Mouse (Mus musculus): ENCODE data around the gene Yeats4. TPM values are rescaled to one million over a fixed set of nuclear protein-coding genes. Genes with fewer than 3 reads are reported as not detected.
A peak's percentile ranks its signal among the peaks of the same experiment; 100 is the strongest.

Yeats4 gene
- polyA plus RNA-seq, 1 experiment from 2014 or later = 66.4 TPM

GRCm38 (mm10) chr10:117225094-117225493 is 787 bp upstream of the Yeats4 start:
- Histone ChIP-seq H3K9me3 (replicated peaks; ENCODE audit: control insufficient read depth, low read length) (no peaks in the 10 kb centered on the region), H3K4me3 (ENCODE audit: low read depth, low read length) (peak overlapping the region; percentile 67), H3K27ac (ENCODE audit: low read depth, low read length) (no peak overlapping the region), H3K9ac (ENCODE audit: low read depth, low read length) (peak overlapping the region; percentile 91), H3K4me2 (peak overlapping the region; percentile 93), H3K36me3 (ENCODE audit: control insufficient read depth, insufficient read depth, low read length) (peaks cover 3% of the 10 kb centered on the region), H3K27me3 (ENCODE audit: control insufficient read depth, insufficient read depth, low read length) (no peaks in the 10 kb centered on the region), H3K4me1 (ENCODE audit: control insufficient read depth, insufficient read depth, low read length) (peaks cover 7% of the 10 kb centered on the region; the same call in 1 of the 2 replicates)
- ATAC-seq (replicated peaks; ENCODE audit: insufficient number of reproducible peaks, low FRiP score, low TSS enrichment) = no peak
- 53% methylated on average over 8 of the region's 8 CpGs for WGBS (ENCODE audit: insufficient replicate concordance)

DNA sequence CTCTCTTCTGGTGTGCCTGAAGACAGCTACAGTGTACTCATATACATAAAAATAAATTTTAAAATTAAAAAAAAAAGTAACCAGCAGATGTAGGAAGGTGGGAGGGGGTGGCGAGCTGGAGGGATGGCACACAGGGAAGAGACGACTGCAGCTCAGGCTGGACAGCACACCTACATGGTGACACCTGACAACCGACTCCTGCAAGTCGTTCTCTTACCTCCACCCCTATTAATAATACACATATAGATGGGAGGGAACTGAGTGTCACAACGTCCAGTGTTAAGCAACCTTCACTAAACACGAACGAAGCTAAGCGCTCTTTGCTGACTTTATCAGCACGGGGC is 577 bp downstream of the Yeats4 start:
- WGBS (ENCODE audit: insufficient replicate concordance) = 1% methylated on average over 9 of the region's 9 CpGs
- peak; percentile 41; the same call in 1 of the 2 replicates for ATAC-seq (replicated peaks; ENCODE audit: insufficient number of reproducible peaks, low FRiP score, low TSS enrichment)
- peaks cover 11% of the 10 kb centered on the region for H3K36me3 ChIP-seq (ENCODE audit: control insufficient read depth, insufficient read depth, low read length)
- peak overlapping the region; percentile 91 for H3K9ac ChIP-seq (ENCODE audit: low read depth, low read length)
- H3K4me1 ChIP-seq (ENCODE audit: control insufficient read depth, insufficient read depth, low read length) = peaks cover 7% of the 10 kb centered on the region; the same call in 1 of the 2 replicates
- H3K4me3 ChIP-seq (ENCODE audit: low read depth, low read length) = peak overlapping the region; percentile 67
- H3K27ac ChIP-seq (ENCODE audit: low read depth, low read length) = peak overlapping the region; percentile 95; the same call in 1 of the 2 replicates
- H3K27me3 ChIP-seq (ENCODE audit: control insufficient read depth, insufficient read depth, low read length) = no peaks in the 10 kb centered on the region
- H3K9me3 ChIP-seq (replicated peaks; ENCODE audit: control insufficient read depth, low read length) = no peaks in the 10 kb centered on the region
- peak overlapping the region; percentile 93 for H3K4me2 ChIP-seq

DNA sequence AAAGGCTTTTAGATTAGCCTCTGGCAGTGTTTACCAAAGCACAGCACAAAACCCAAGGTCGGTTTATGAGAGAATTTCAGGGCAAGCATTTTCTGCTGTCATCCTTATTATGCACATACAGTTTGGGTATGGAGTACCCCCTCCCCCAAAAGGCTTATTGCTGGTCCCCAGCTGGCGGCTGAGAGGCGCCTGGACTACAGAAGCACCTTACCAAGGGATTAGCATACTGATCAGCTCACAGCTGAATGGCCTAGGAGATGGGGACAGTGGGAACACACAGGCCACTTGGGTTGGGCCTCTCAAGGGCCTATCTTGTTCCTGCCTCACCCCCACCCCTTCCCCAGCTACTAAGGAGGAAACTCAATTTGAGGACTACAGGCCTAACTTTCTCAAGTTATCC is 1.5 kb downstream of the Yeats4 start:
- H3K27ac ChIP-seq (ENCODE audit: low read depth, low read length) = no peak overlapping the region
- peaks cover 21% of the 10 kb centered on the region for H3K36me3 ChIP-seq (ENCODE audit: control insufficient read depth, insufficient read depth, low read length)
- no peaks in the 10 kb centered on the region for H3K27me3 ChIP-seq (ENCODE audit: control insufficient read depth, insufficient read depth, low read length)
- peaks cover 7% of the 10 kb centered on the region; the same call in 1 of the 2 replicates for H3K4me1 ChIP-seq (ENCODE audit: control insufficient read depth, insufficient read depth, low read length)
- H3K4me2 ChIP-seq = peak overlapping the region; percentile 93; the same call in 1 of the 2 replicates
- no peak overlapping the region for H3K9ac ChIP-seq (ENCODE audit: low read depth, low read length)
- H3K4me3 ChIP-seq (ENCODE audit: low read depth, low read length) = no peak overlapping the region
- WGBS (ENCODE audit: insufficient replicate concordance) = 69% methylated on average over 3 of the region's 3 CpGs
- H3K9me3 ChIP-seq (replicated peaks; ENCODE audit: control insufficient read depth, low read length) = no peaks in the 10 kb centered on the region
- ATAC-seq (replicated peaks; ENCODE audit: insufficient number of reproducible peaks, low FRiP score, low TSS enrichment) = no peak

DNA sequence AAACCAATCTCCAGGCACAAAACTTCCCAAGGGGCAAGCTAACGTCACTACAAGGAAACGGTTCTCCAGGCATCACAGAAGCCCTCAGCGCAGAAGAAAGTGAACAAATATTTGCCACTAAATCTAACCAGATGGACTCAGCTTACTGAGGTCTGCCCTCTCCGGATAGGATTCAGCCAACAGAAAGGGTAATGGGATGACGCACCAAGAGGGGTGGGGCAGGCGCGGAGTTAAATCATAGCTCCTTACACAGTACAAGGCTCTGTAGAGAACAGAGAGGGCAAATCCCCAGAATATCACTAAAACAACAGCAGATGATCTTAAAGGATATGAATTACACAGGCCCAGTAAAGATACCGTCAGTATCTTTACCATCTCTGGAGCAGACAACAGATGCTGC is 6.0 kb downstream of the Yeats4 start:
- WGBS (ENCODE audit: insufficient replicate concordance) = 93% methylated on average over 8 of the region's 8 CpGs

DNA sequence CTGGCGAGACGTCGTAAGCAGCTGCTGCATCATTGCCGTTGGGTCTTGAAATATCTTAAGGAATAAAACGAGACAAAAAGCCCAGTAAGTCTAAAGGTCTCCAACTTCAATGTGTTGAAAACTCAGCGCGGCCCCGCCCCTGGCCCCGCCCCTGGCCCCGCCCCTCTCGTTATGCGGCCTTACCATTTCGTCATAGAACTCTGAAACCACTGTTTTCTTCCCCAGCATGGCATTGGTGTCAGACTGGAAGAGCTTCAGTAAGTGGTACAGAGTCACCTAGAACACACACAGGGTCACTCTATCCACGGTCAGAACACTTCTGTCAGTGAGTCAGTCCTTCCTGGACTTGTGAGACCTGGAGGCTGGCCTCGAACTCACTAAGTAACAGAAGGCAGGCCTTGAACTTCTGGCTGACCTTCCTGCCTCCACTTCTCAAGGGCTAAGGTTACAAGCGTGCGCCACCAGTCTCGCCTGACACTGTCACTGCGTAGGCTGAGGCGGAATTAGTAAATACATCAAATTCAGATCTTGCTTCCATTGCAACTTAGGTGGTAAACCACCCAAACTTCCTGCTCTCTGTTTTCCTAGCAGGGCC is 7.0 kb downstream of the Yeats4 start:
- H3K36me3 ChIP-seq (ENCODE audit: control insufficient read depth, insufficient read depth, low read length) = peaks cover 45% of the 10 kb centered on the region
- no peak overlapping the region for H3K27ac ChIP-seq (ENCODE audit: low read depth, low read length)
- H3K9ac ChIP-seq (ENCODE audit: low read depth, low read length) = no peak overlapping the region
- no peak for ATAC-seq (replicated peaks; ENCODE audit: insufficient number of reproducible peaks, low FRiP score, low TSS enrichment)
- 83% methylated on average over 20 of the region's 20 CpGs for whole genome bisulfite sequencing (ENCODE audit: insufficient replicate concordance)
- H3K4me3 ChIP-seq (ENCODE audit: low read depth, low read length) = no peak overlapping the region
- H3K9me3 ChIP-seq (replicated peaks; ENCODE audit: control insufficient read depth, low read length) = no peaks in the 10 kb centered on the region
- no peak overlapping the region for H3K4me2 ChIP-seq
- H3K4me1 ChIP-seq (ENCODE audit: control insufficient read depth, insufficient read depth, low read length) = no peaks in the 10 kb centered on the region
- H3K27me3 ChIP-seq (ENCODE audit: control insufficient read depth, insufficient read depth, low read length) = no peaks in the 10 kb centered on the region

More for the DNA sequence above, 6.0 kb downstream of the Yeats4 start:
- no peaks in the 10 kb centered on the region for H3K9me3 ChIP-seq (replicated peaks; ENCODE audit: control insufficient read depth, low read length)
- H3K27ac ChIP-seq (ENCODE audit: low read depth, low read length) = no peak overlapping the region
- H3K4me2 ChIP-seq = no peak overlapping the region
- ATAC-seq (replicated peaks; ENCODE audit: insufficient number of reproducible peaks, low FRiP score, low TSS enrichment) = no peak
- H3K9ac ChIP-seq (ENCODE audit: low read depth, low read length) = no peak overlapping the region
- no peaks in the 10 kb centered on the region for H3K27me3 ChIP-seq (ENCODE audit: control insufficient read depth, insufficient read depth, low read length)
- H3K4me1 ChIP-seq (ENCODE audit: control insufficient read depth, insufficient read depth, low read length) = 0 out of 2 replicates have a peak, but pooled peaks cover 5% of the 10 kb centered on the region
- H3K36me3 ChIP-seq (ENCODE audit: control insufficient read depth, insufficient read depth, low read length) = peaks cover 45% of the 10 kb centered on the region
- no peak overlapping the region for H3K4me3 ChIP-seq (ENCODE audit: low read depth, low read length)

DNA sequence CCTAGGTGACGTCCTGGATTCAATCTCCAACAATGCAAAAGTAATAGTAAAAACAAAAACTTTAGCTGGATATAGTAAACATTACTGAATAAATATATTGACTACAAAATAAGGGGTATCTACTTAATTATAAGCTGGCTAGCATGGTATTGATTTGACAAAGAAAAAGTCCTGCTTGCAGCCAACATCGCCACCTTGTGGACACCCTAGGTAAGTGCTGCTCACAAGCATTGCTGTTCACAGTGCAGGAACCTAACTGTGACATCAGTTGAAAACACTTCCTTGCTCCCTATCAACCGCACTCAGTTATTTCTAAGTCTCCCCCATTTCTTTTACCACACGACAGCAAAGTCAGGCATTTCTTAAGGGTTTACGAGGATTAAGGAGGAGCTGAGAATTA is 7.5 kb downstream of the Yeats4 start:
- Histone ChIP-seq H3K9me3 (replicated peaks; ENCODE audit: control insufficient read depth, low read length) (no peaks in the 10 kb centered on the region), H3K9ac (ENCODE audit: low read depth, low read length) (no peak overlapping the region), H3K4me1 (ENCODE audit: control insufficient read depth, insufficient read depth, low read length) (no peaks in the 10 kb centered on the region), H3K4me3 (ENCODE audit: low read depth, low read length) (no peak overlapping the region), H3K36me3 (ENCODE audit: control insufficient read depth, insufficient read depth, low read length) (peaks cover 45% of the 10 kb centered on the region), H3K27me3 (ENCODE audit: control insufficient read depth, insufficient read depth, low read length) (no peaks in the 10 kb centered on the region), H3K27ac (ENCODE audit: low read depth, low read length) (no peak overlapping the region), H3K4me2 (no peak overlapping the region)
- 65% methylated on average over 5 of the region's 5 CpGs for WGBS (ENCODE audit: insufficient replicate concordance)
- no peak for ATAC-seq (replicated peaks; ENCODE audit: insufficient number of reproducible peaks, low FRiP score, low TSS enrichment)

DNA sequence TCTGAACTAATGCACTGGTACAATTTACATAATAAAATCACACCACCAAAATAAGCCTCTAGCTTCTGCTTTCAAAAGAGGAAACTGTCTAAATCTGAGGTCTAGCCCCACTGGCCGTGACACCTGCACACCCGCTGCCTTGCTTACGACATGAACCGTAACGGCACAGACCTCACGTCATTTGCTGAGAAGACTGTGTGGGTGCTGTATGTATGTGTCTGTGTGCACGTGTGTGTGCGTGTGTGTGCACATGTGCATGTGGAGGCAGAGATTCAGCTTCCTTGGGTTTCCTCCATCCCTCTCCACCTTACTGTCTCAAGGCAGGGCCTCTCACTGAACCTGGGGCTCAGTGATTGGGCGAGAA is 8.2 kb downstream of the Yeats4 start:
- WGBS (ENCODE audit: insufficient replicate concordance) = 96% methylated on average over 9 of the region's 9 CpGs

DNA sequence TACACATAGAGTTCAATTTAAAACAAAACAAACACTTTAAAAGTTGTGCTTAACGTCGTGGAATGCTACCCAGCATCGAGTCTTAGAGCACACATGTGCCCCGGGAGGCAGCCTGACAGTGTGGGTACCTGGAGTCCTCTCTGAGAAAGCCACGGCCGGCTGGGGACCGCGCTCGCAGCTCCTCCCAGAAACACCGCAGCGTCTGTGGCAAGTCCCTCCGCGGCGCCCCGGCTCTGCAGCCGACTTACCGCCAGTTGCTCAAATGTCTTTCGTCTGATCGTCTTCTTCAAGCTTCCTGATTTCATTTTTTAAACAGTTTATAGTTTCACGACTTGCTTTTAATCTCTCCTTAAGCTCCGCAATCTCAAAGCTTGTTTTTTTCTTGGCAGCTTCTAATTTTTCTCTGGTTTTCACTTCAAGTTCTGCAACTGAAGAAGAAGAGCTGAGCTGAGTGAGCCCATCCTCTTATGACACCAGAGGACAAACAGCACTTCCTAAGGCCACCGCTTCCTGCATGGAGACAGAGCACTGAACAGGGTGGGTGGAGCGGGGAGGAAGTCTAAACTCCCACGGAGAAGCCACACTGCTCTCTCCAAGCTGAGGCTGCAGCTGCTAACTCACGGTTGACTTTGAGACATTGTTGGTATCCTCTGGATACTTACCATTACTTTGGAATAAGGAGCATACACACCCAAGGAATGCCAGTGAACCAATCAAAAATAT is 8.7 kb downstream of the Yeats4 start:
- no peak overlapping the region for H3K9ac ChIP-seq (ENCODE audit: low read depth, low read length)
- H3K4me3 ChIP-seq (ENCODE audit: low read depth, low read length) = no peak overlapping the region
- no peaks in the 10 kb centered on the region for H3K27me3 ChIP-seq (ENCODE audit: control insufficient read depth, insufficient read depth, low read length)
- 92% methylated on average over 25 of the region's 25 CpGs for WGBS (ENCODE audit: insufficient replicate concordance)
- H3K4me1 ChIP-seq (ENCODE audit: control insufficient read depth, insufficient read depth, low read length) = 0 out of 2 replicates have a peak, but pooled peaks cover 2% of the 10 kb centered on the region
- H3K4me2 ChIP-seq = no peak overlapping the region
- ATAC-seq (replicated peaks; ENCODE audit: insufficient number of reproducible peaks, low FRiP score, low TSS enrichment) = no peak
- no peaks in the 10 kb centered on the region for H3K9me3 ChIP-seq (replicated peaks; ENCODE audit: control insufficient read depth, low read length)
- H3K27ac ChIP-seq (ENCODE audit: low read depth, low read length) = no peak overlapping the region
- peaks cover 45% of the 10 kb centered on the region for H3K36me3 ChIP-seq (ENCODE audit: control insufficient read depth, insufficient read depth, low read length)

More for the DNA sequence above, 8.2 kb downstream of the Yeats4 start:
- Histone ChIP-seq H3K27ac (ENCODE audit: low read depth, low read length) (no peak overlapping the region), H3K27me3 (ENCODE audit: control insufficient read depth, insufficient read depth, low read length) (no peaks in the 10 kb centered on the region), H3K9me3 (replicated peaks; ENCODE audit: control insufficient read depth, low read length) (no peaks in the 10 kb centered on the region), H3K36me3 (ENCODE audit: control insufficient read depth, insufficient read depth, low read length) (peaks cover 45% of the 10 kb centered on the region), H3K4me1 (ENCODE audit: control insufficient read depth, insufficient read depth, low read length) (no peaks in the 10 kb centered on the region), H3K9ac (ENCODE audit: low read depth, low read length) (no peak overlapping the region), H3K4me3 (ENCODE audit: low read depth, low read length) (no peak overlapping the region), H3K4me2 (no peak overlapping the region)
- no peak for ATAC-seq (replicated peaks; ENCODE audit: insufficient number of reproducible peaks, low FRiP score, low TSS enrichment)

All from heart, embryonic 11.5 days (tissue).